ENCODE assay signal across 9 mouse cellular contexts in the genomic region with DNA sequence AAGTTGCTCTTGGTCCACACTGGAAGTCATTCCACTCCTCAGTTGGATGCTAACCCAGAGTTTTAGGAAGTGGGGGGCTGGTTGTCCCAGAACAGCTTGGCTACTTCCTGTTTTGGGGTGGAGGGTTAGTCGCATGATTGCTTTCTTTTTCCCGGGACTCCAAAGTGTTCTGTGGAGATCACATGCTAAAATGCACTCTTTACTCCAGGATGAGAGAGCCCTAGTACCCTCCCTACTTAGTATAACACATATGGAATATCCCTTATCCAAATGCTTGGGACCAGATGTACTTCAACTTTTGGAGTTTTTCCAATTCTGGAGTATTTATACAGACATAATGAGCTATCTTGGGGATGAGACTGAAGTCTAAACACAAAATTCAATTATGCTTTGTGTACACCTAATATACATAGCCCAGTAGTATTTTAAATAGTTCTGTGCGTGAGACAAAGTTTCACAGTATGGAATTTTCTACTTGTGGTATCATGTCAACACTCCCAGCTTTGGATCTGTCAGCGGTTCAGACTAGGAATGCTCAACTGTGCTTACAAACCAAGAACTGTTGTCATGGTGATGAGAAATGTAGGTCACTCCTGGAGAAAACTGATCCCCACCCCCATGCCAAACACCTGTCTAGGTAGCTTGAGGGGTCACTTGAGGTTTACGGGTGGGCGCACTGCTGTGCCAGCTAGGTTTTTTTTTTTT.
DNase-seq lines count a peak whose midpoint lies in the region; ATAC-seq and TF ChIP-seq lines count a peak whose summit lies in the region.
"Had no signal": no experiment of that assay in that cellular context is flagged by ENCODE, and none has a peak within 500 bp of the region (broad histone marks: within the 10 kb centered on the region; RNA-seq: fewer than 3 reads in every experiment).

No protein-coding gene starts in this region.

- no peak for TF ChIP-seq CTCF in layer of hippocampus, adult 2 months (conservative IDR thresholded peaks at IDR 0.05)

- peak overlapping the region; percentile 41 for H3K27ac ChIP-seq in kidney, embryonic 16.5 days (ENCODE audit: low read length)
- H3K27ac ChIP-seq in embryonic facial prominence, embryonic 15.5 days (replicated peaks): peak overlapping the region; percentile 73
- no peak overlapping the region for H3K27ac ChIP-seq in layer of hippocampus, adult 2 months

- H3K4me2 ChIP-seq in kidney, embryonic 16.5 days (replicated peaks; ENCODE audit: low read depth, low read length): no peak overlapping the region
- H3K4me2 ChIP-seq in embryonic facial prominence, embryonic 15.5 days (replicated peaks): no peak overlapping the region

- no peaks in the 10 kb centered on the region for H3K27me3 ChIP-seq in kidney, embryonic 16.5 days (ENCODE audit: insufficient read depth, low read length)
- no peaks in the 10 kb centered on the region for H3K27me3 ChIP-seq in embryonic facial prominence, embryonic 15.5 days
- H3K27me3 ChIP-seq: Patski had no signal

- peaks cover 31% of the 10 kb centered on the region for H3K4me1 ChIP-seq in kidney, embryonic 16.5 days (ENCODE audit: insufficient read depth, low read length)
- peaks cover 31% of the 10 kb centered on the region for H3K4me1 ChIP-seq in embryonic facial prominence, embryonic 15.5 days

- DNase-seq in cerebellum, postnatal 10 days: peak; percentile 46 to 51
- no peak for DNase-seq in cerebellum, adult 11 months
- no peak for DNase-seq in kidney, postnatal 36 days
- peak; percentile 39 for DNase-seq in lung, postnatal 25 days (ENCODE audit: low spot score)
- DNase-seq in thymus, postnatal 0 days (ENCODE audit: low spot score): no peak
- DNase-seq in layer of hippocampus, adult 2 months (ENCODE audit: low spot score in 2 of 2): no peak

- no peak overlapping the region for H3K9ac ChIP-seq in kidney, embryonic 16.5 days (replicated peaks; ENCODE audit: low read length)
- H3K9ac ChIP-seq in embryonic facial prominence, embryonic 15.5 days: no peak overlapping the region

- ATAC-seq in kidney, embryonic 16.5 days (ENCODE audit: low FRiP score, low TSS enrichment): 0 out of 2 replicates have a peak, but pooled peaks have one; percentile 22
- no peak for ATAC-seq in embryonic facial prominence, embryonic 15.5 days (ENCODE audit: insufficient number of reproducible peaks, low FRiP score, low TSS enrichment, low read depth)
- ATAC-seq: Patski had no signal

- H3K36me3 ChIP-seq in kidney, embryonic 16.5 days (ENCODE audit: insufficient read depth, low read length): no peaks in the 10 kb centered on the region
- no peaks in the 10 kb centered on the region for H3K36me3 ChIP-seq in embryonic facial prominence, embryonic 15.5 days

- no peak overlapping the region for H3K4me3 ChIP-seq in kidney, embryonic 16.5 days (ENCODE audit: low read length)
- H3K4me3 ChIP-seq in embryonic facial prominence, embryonic 15.5 days (replicated peaks): no peak overlapping the region
- no peak overlapping the region for H3K4me3 ChIP-seq in layer of hippocampus, adult 2 months

- WGBS in kidney, embryonic 16.5 days: 43% methylated on average over 6 of the region's 6 CpGs
- 38% methylated on average over 6 of the region's 6 CpGs for WGBS in embryonic facial prominence, embryonic 15.5 days

- no peaks in the 10 kb centered on the region for H3K9me3 ChIP-seq in kidney, embryonic 16.5 days (ENCODE audit: low read length)
- H3K9me3 ChIP-seq in embryonic facial prominence, embryonic 15.5 days (replicated peaks): no peaks in the 10 kb centered on the region

Comparison
In these comparisons a context has a peak if more than half of its experiments do, and no peak if none do; other contexts are left out.
1. DNase-seq: peak in cerebellum, postnatal 10 days (2 of 2) and lung, postnatal 25 days (single experiment); none in cerebellum, adult 11 months (single experiment), kidney, postnatal 36 days (0 of 2), thymus, postnatal 0 days (single experiment) and layer of hippocampus, adult 2 months (0 of 2).